Comparison of ENCODE assay signal across 8 mouse cellular contexts in the genomic region with DNA sequence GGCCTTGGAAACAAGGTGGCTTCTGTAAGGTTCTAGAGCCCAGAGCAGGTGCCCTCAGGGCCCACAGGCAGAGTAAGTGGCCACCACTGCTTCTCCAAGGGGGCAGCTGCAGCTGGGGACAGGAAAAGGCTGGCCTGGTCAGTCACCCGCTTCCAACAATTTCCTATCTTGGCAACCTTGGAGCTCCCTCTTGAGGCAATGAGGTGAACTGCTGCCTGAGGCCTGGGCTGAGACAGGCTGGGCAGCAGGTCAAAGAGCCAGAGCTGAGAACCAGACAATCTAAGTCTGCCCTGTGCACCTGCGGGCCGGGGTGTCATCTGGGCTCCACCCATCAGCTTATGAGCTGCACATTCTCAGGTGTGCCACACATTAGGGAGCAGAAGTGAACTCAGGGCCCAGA. TPM values are rescaled to one million over a fixed set of nuclear protein-coding genes. Genes with fewer than 3 reads are reported as not detected.
DNase-seq lines count a peak whose midpoint lies in the region.

No protein-coding gene starts in this region.

- peak; percentile 77 for DNase-seq in MN1 (ENCODE audit: low spot score)
- DNase-seq in c-Kit-negative CD71-positive TER-119-positive erythroid progenitor cells, embryonic 14.5 days (ENCODE audit: low read depth, low spot score), result peak; percentile 16
- DNase-seq in forelimb bud, embryonic 11.5 days (ENCODE audit: low read depth, low spot score), result peak; percentile 76
- peak; percentile 92 for DNase-seq in heart, postnatal 4 days
- peak; percentile 85 to 86 for DNase-seq in layer of hippocampus, postnatal 10 days (ENCODE audit: low spot score in 2 of 2)
- peak; percentile 86 for DNase-seq in lung, postnatal 14 days
- peak; percentile 36 to 50 for DNase-seq in right cerebral cortex, postnatal 36 days (ENCODE audit: low spot score in 2 of 2)
- DNase-seq in urinary bladder, postnatal 36 days (ENCODE audit: low spot score in 2 of 2), result peak; percentile 75 to 80

RNA-seq across cellular contexts. Expression of a gene that starts 3.5 kb away (rescaled TPM):
- total RNA-seq in heart, postnatal 4 days (2021), result 1 to 10 TPM; 4.8 to 6.5 TPM
- 10 to 100 TPM; 28.3 to 31.6 TPM for total RNA-seq in layer of hippocampus, postnatal 10 days (2021)

RNA-seq across cellular contexts. Expression of a gene that starts 18.7 kb away (rescaled TPM):
- not detected for total RNA-seq in heart, postnatal 4 days (2021)
- not detected for total RNA-seq in layer of hippocampus, postnatal 10 days (2021)

RNA-seq across cellular contexts. Expression of a gene that starts 37.0 kb away (rescaled TPM):
- total RNA-seq in heart, postnatal 4 days (2021), result 1 to 10 TPM; 8.3 to 8.8 TPM
- 10 to 100 TPM; 23.6 to 26.7 TPM for total RNA-seq in layer of hippocampus, postnatal 10 days (2021)

RNA-seq across cellular contexts. Expression of a gene that starts 49.8 kb away (rescaled TPM):
- 100 to 1,000 TPM; 162 to 169 TPM for total RNA-seq in heart, postnatal 4 days (2021)
- under 1 TPM; 0.07 to 0.09 TPM for total RNA-seq in layer of hippocampus, postnatal 10 days (2021)

RNA-seq across cellular contexts. Expression of a gene that starts 54.3 kb away (rescaled TPM):
- total RNA-seq in heart, postnatal 4 days (2021), result 100 to 1,000 TPM; 837 to 845 TPM
- total RNA-seq in layer of hippocampus, postnatal 10 days (2021), result 100 to 1,000 TPM; 728 to 842 TPM

Comparison
In these comparisons a context has a peak if more than half of its experiments do, and no peak if none do; other contexts are left out.
1. Peak in every context shown above with its lines: DNase-seq.
2. DNase-seq: peak in every context shown above with its lines; median percentile 92 in heart, postnatal 4 days; 86 in lung, postnatal 14 days; 86 in layer of hippocampus, postnatal 10 days; 78 in urinary bladder, postnatal 36 days; 77 in MN1; 76 in forelimb bud, embryonic 11.5 days; 43 in right cerebral cortex, postnatal 36 days; 16 in c-Kit-negative CD71-positive TER-119-positive erythroid progenitor cells, embryonic 14.5 days.